Mouse (Mus musculus) midbrain, embryonic 13.5 days (tissue): ENCODE data around the gene Syn3. TPM values are rescaled to one million over a fixed set of nuclear protein-coding genes. Genes with fewer than 3 reads are reported as not detected.

Source experiments
- ATAC-seq: fragments of 200-750 bp; cut with Nextera tagmentation; 2 replicates; pipeline ENCODE4 v1.8.0; 2017; ENCODE audit warnings: mild to moderate bottlenecking, moderate TSS enrichment, moderate library complexity
- H3K27ac ChIP-seq: fragments of 300-500 bp; sonication (generic); 2 replicates; pipeline ENCODE4 v1.5.1; 2015; ENCODE audit warnings: inconsistent platforms, mild to moderate bottlenecking, moderate library complexity
- H3K27me3 ChIP-seq: fragments of 300-500 bp; sonication (generic); 2 replicates; pipeline ENCODE4 v1.6.1; 2015; ENCODE audit warnings: mild to moderate bottlenecking, inconsistent platforms
- H3K36me3 ChIP-seq: fragments of 300-500 bp; sonication (generic); 2 replicates; pipeline ENCODE4 v1.6.1; 2015; ENCODE audit warnings: mild to moderate bottlenecking, inconsistent platforms
- H3K4me1 ChIP-seq: fragments of 300-500 bp; sonication (generic); replicated peaks from 2 replicates; pipeline ENCODE4 v1.6.1; 2015; ENCODE audit warnings: inconsistent platforms
- H3K4me2 ChIP-seq: fragments of 300-500 bp; sonication (generic); replicated peaks from 2 replicates; pipeline ENCODE4 v1.6.1; 2015; ENCODE audit warnings: moderate library complexity, mild to moderate bottlenecking, inconsistent platforms
- H3K4me3 ChIP-seq: fragments of 300-500 bp; sonication (generic); replicated peaks from 2 replicates; pipeline ENCODE4 v1.5.1; 2015; ENCODE audit warnings: mild to moderate bottlenecking, inconsistent platforms
- H3K9ac ChIP-seq: fragments of 300-500 bp; sonication (generic); replicated peaks from 2 replicates; pipeline ENCODE4 v1.6.1; 2015; ENCODE audit warnings: mild to moderate bottlenecking, inconsistent platforms
- H3K9me3 ChIP-seq: fragments of 300-500 bp; sonication (generic); 2 replicates; pipeline ENCODE4 v1.6.1; 2016; ENCODE audit warnings: mild to moderate bottlenecking, inconsistent platforms
- WGBS: fragments of 180-500 bp; shearing (Covaris S2); methylation state at CpG from one replicate; pipeline ENCODE4 v1.1.7; 2015; 5-methylcytosine and 5-hydroxymethylcytosine counted together
- polyA plus RNA-seq: library from polyadenylated mRNA; unstranded; fragments of >200 nt; fragmentation: Nextera tagmentation; extraction: Ambion mirVana; gene quantifications from 2 replicates; pipeline ENCODE4 v1.2.1, GENCODE M21; 2015

Gene Syn3
- polyA plus RNA-seq, 1 experiment from 2014 or later, result 13.8 TPM

GRCm38 (mm10) chr10:86273410-86274191, 225.1 kb downstream of the Syn3 start:
- Histone ChIP-seq H3K36me3 (no peaks in the 10 kb centered on the region), H3K4me2 (no peak overlapping the region), H3K9me3 (no peaks in the 10 kb centered on the region), H3K27me3 (no peaks in the 10 kb centered on the region), H3K27ac (no peak overlapping the region), H3K4me3 (no peak overlapping the region), H3K4me1 (no peaks in the 10 kb centered on the region), H3K9ac (no peak overlapping the region)
- no peak for ATAC-seq
- WGBS, result 76% methylated on average over 19 of the region's 19 CpGs

GRCm38 (mm10) chr10:86272826-86273225, 225.9 kb downstream of the Syn3 start:
- Histone ChIP-seq H3K9me3 (no peaks in the 10 kb centered on the region), H3K9ac (no peak overlapping the region), H3K27ac (no peak overlapping the region), H3K4me1 (no peaks in the 10 kb centered on the region), H3K4me3 (no peak overlapping the region), H3K27me3 (no peaks in the 10 kb centered on the region), H3K36me3 (no peaks in the 10 kb centered on the region), H3K4me2 (no peak overlapping the region)
- ATAC-seq, result no peak
- 87% methylated on average over 3 of the region's 3 CpGs for WGBS

GRCm38 (mm10) chr10:86270254-86270653, 228.4 kb downstream of the Syn3 start:
- no peaks in the 10 kb centered on the region for H3K9me3 ChIP-seq
- no peaks in the 10 kb centered on the region for H3K36me3 ChIP-seq
- no peak overlapping the region for H3K27ac ChIP-seq
- no peak overlapping the region for H3K4me3 ChIP-seq
- H3K4me1 ChIP-seq, result no peaks in the 10 kb centered on the region
- H3K9ac ChIP-seq, result no peak overlapping the region
- no peaks in the 10 kb centered on the region for H3K27me3 ChIP-seq
- no peak for ATAC-seq
- H3K4me2 ChIP-seq, result no peak overlapping the region
- WGBS, result 87% methylated on average over 3 of the region's 3 CpGs

- Histone ChIP-seq H3K4me1 (no peaks in the 10 kb centered on the region), H3K9me3 (no peaks in the 10 kb centered on the region), H3K4me3 (no peak overlapping the region), H3K36me3 (no peaks in the 10 kb centered on the region), H3K4me2 (no peak overlapping the region), H3K27ac (no peak overlapping the region), H3K27me3 (no peaks in the 10 kb centered on the region), H3K9ac (no peak overlapping the region)
- WGBS, result 85% methylated on average over 9 of the region's 9 CpGs
- ATAC-seq, result no peak
These were observed 234.1 kb downstream of the Syn3 start for GRCm38 (mm10) chr10:86264618-86265017.

- no peak for ATAC-seq
- Histone ChIP-seq H3K4me1 (no peaks in the 10 kb centered on the region), H3K27ac (no peak overlapping the region), H3K36me3 (no peaks in the 10 kb centered on the region), H3K9ac (no peak overlapping the region), H3K27me3 (no peaks in the 10 kb centered on the region), H3K4me2 (no peak overlapping the region), H3K4me3 (no peak overlapping the region), H3K9me3 (no peaks in the 10 kb centered on the region)
- WGBS, result 80% methylated on average over 2 of the region's 2 CpGs
These were observed 237.0 kb downstream of the Syn3 start for GRCm38 (mm10) chr10:86261725-86262124.

- H3K9ac ChIP-seq, result no peak overlapping the region
- no peak overlapping the region for H3K27ac ChIP-seq
- no peak overlapping the region for H3K4me3 ChIP-seq
- 86% methylated on average over 3 of the region's 3 CpGs for WGBS
- H3K9me3 ChIP-seq, result no peaks in the 10 kb centered on the region
- no peak overlapping the region for H3K4me2 ChIP-seq
- 0 out of 2 replicates have a peak, but pooled peaks cover 4% of the 10 kb centered on the region for H3K4me1 ChIP-seq
- H3K27me3 ChIP-seq, result no peaks in the 10 kb centered on the region
- ATAC-seq, result no peak
- no peaks in the 10 kb centered on the region for H3K36me3 ChIP-seq
These were observed 239.7 kb downstream of the Syn3 start for GRCm38 (mm10) chr10:86258992-86259391.

- Histone ChIP-seq H3K27ac (no peak overlapping the region), H3K27me3 (no peaks in the 10 kb centered on the region), H3K4me2 (no peak overlapping the region), H3K4me1 (0 out of 2 replicates have a peak, but pooled peaks cover 4% of the 10 kb centered on the region), H3K4me3 (no peak overlapping the region), H3K9ac (no peak overlapping the region), H3K36me3 (no peaks in the 10 kb centered on the region), H3K9me3 (no peaks in the 10 kb centered on the region)
- WGBS, result 77% methylated on average over 4 of the region's 4 CpGs
- no peak for ATAC-seq
These were observed 240.7 kb downstream of the Syn3 start for GRCm38 (mm10) chr10:86258046-86258445.

- Histone ChIP-seq H3K4me1 (0 out of 2 replicates have a peak, but pooled peaks cover 4% of the 10 kb centered on the region), H3K27ac (no peak overlapping the region), H3K4me2 (no peak overlapping the region), H3K9ac (no peak overlapping the region), H3K27me3 (no peaks in the 10 kb centered on the region), H3K36me3 (no peaks in the 10 kb centered on the region), H3K9me3 (no peaks in the 10 kb centered on the region), H3K4me3 (no peak overlapping the region)
- WGBS, result 78% methylated on average over 3 of the region's 3 CpGs
- no peak for ATAC-seq
These were observed 241.7 kb downstream of the Syn3 start for GRCm38 (mm10) chr10:86257045-86257444.

GRCm38 (mm10) chr10:86256221-86256620, 242.5 kb downstream of the Syn3 start:
- ATAC-seq, result peak; percentile 58
- no peak overlapping the region for H3K27ac ChIP-seq
- 45% methylated on average over 4 of the region's 4 CpGs for WGBS
- no peaks in the 10 kb centered on the region for H3K27me3 ChIP-seq
- no peaks in the 10 kb centered on the region for H3K36me3 ChIP-seq
- H3K9ac ChIP-seq, result no peak overlapping the region
- 0 out of 2 replicates have a peak, but pooled peaks cover 4% of the 10 kb centered on the region for H3K4me1 ChIP-seq
- H3K4me3 ChIP-seq, result no peak overlapping the region
- no peaks in the 10 kb centered on the region for H3K9me3 ChIP-seq
- no peak overlapping the region for H3K4me2 ChIP-seq

GRCm38 (mm10) chr10:86250149-86250922, 248.4 kb downstream of the Syn3 start:
- ATAC-seq, result no peak
- Histone ChIP-seq H3K36me3 (no peaks in the 10 kb centered on the region), H3K4me2 (no peak overlapping the region), H3K9me3 (no peaks in the 10 kb centered on the region), H3K9ac (no peak overlapping the region), H3K4me3 (no peak overlapping the region), H3K27me3 (no peaks in the 10 kb centered on the region), H3K4me1 (no peaks in the 10 kb centered on the region), H3K27ac (no peak overlapping the region)
- WGBS, result 71% methylated on average over 7 of the region's 7 CpGs

- no peaks in the 10 kb centered on the region for H3K9me3 ChIP-seq
- H3K4me1 ChIP-seq, result no peaks in the 10 kb centered on the region
- no peak overlapping the region for H3K9ac ChIP-seq
- no peaks in the 10 kb centered on the region for H3K27me3 ChIP-seq
- H3K27ac ChIP-seq, result no peak overlapping the region
- 80% methylated on average over 1 of the region's 1 CpGs for WGBS
- no peak overlapping the region for H3K4me3 ChIP-seq
- no peak overlapping the region for H3K4me2 ChIP-seq
- ATAC-seq, result no peak
- no peaks in the 10 kb centered on the region for H3K36me3 ChIP-seq
These were observed 249.4 kb downstream of the Syn3 start for GRCm38 (mm10) chr10:86249283-86249682.

- no peak for ATAC-seq
- 88% methylated on average over 3 of the region's 3 CpGs for WGBS
- Histone ChIP-seq H3K4me3 (no peak overlapping the region), H3K4me1 (no peaks in the 10 kb centered on the region), H3K27me3 (no peaks in the 10 kb centered on the region), H3K9ac (no peak overlapping the region), H3K36me3 (no peaks in the 10 kb centered on the region), H3K27ac (no peak overlapping the region), H3K4me2 (no peak overlapping the region), H3K9me3 (no peaks in the 10 kb centered on the region)
These were observed 249.9 kb downstream of the Syn3 start for GRCm38 (mm10) chr10:86248807-86249206.
